ENCODE assay signal across 8 mouse cellular contexts in the genomic region with DNA sequence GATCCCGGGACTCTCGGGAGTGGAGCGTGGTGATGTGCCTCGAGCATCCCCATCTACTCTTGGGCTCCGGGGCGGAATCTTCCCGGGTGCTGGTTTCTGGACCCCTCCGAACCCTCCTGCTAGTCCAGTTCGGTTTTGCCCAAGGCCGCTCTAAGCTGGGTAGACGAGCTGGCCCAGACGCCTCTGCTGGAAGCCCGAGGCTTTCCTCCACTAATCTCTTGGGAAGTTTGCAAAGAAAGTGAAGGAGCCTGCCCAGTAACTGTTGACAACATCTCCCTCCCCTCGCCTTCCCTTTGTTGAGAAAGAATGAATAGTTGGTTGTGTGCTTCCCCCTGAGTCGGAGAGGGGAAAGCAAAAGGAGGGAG.
DNase-seq lines count a peak whose midpoint lies in the region; ATAC-seq and TF ChIP-seq lines count a peak whose summit lies in the region.

No protein-coding gene starts in this region.

- intact Hi-C loops in left cerebral cortex, adult 2 months (cut with DNase I), result no loop called here

- TF ChIP-seq POLR2A in cerebellum, adult 2 months (IDR thresholded peaks at IDR 0.05; ENCODE audit: borderline replicate concordance, insufficient read depth, low read length), result no peak
- TF ChIP-seq POLR2A in limb, embryonic 14.5 days (IDR thresholded peaks at IDR 0.05; ENCODE audit: borderline replicate concordance, extremely low read depth, insufficient read depth, insufficient read length), result no peak

- 2% methylated on average over 15 of the region's 15 CpGs for WGBS in cerebellum, adult 2 months
- WGBS in hindbrain, embryonic 16.5 days, result 0% methylated on average over 15 of the region's 15 CpGs
- 1% methylated on average over 15 of the region's 15 CpGs for WGBS in limb, embryonic 14.5 days
- WGBS in midbrain, embryonic 16.5 days, result 0% methylated on average over 15 of the region's 15 CpGs

- ATAC-seq in hindbrain, embryonic 16.5 days, result peak; percentile 53
- peak; percentile 34 for ATAC-seq in limb, embryonic 14.5 days (ENCODE audit: low FRiP score, low read depth)
- ATAC-seq in midbrain, embryonic 16.5 days, result peak; percentile 64

- peak overlapping the region; percentile 70 for H3K27ac ChIP-seq in left cerebral cortex, adult 2 months
- H3K27ac ChIP-seq in cerebellum, adult 2 months (ENCODE audit: insufficient read depth, low read length), result no peak overlapping the region
- peak overlapping the region; percentile 67 for H3K27ac ChIP-seq in hindbrain, embryonic 16.5 days (ENCODE audit: low read depth, low read length)
- no peak overlapping the region for H3K27ac ChIP-seq in limb, embryonic 14.5 days (replicated peaks; ENCODE audit: low read depth, low read length)
- peak overlapping the region; percentile 63 for H3K27ac ChIP-seq in midbrain, embryonic 16.5 days (ENCODE audit: low read length)

- H3K9me3 ChIP-seq in hindbrain, embryonic 16.5 days (ENCODE audit: control insufficient read depth, low read length), result no peaks in the 10 kb centered on the region
- H3K9me3 ChIP-seq in limb, embryonic 14.5 days (ENCODE audit: control insufficient read depth, low read length), result no peaks in the 10 kb centered on the region
- H3K9me3 ChIP-seq in midbrain, embryonic 16.5 days (replicated peaks; ENCODE audit: control insufficient read depth, low read length, poor library complexity, severe bottlenecking), result no peaks in the 10 kb centered on the region

- H3K27me3 ChIP-seq in cerebellum, adult 2 months (ENCODE audit: control insufficient read depth, insufficient read depth, low read length), result no peaks in the 10 kb centered on the region
- no peaks in the 10 kb centered on the region for H3K27me3 ChIP-seq in hindbrain, embryonic 16.5 days (replicated peaks; ENCODE audit: control insufficient read depth, insufficient read depth, low read length)
- H3K27me3 ChIP-seq in limb, embryonic 14.5 days (ENCODE audit: control insufficient read depth, insufficient read depth, low read length), result no peaks in the 10 kb centered on the region
- H3K27me3 ChIP-seq in midbrain, embryonic 16.5 days (ENCODE audit: control insufficient read depth, insufficient read depth, low read depth, low read length), result no peaks in the 10 kb centered on the region; the same call in none of the 2 replicates

- H3K4me1 ChIP-seq in cerebellum, adult 2 months (ENCODE audit: control insufficient read depth, insufficient read depth, low read length), result no peaks in the 10 kb centered on the region
- H3K4me1 ChIP-seq in hindbrain, embryonic 16.5 days (ENCODE audit: control insufficient read depth, insufficient read depth, low read depth, low read length), result peaks cover 7% of the 10 kb centered on the region
- peaks cover 3% of the 10 kb centered on the region; the same call in 1 of the 2 replicates for H3K4me1 ChIP-seq in limb, embryonic 14.5 days (ENCODE audit: control insufficient read depth, insufficient read depth, low read length)
- H3K4me1 ChIP-seq in midbrain, embryonic 16.5 days (ENCODE audit: control insufficient read depth, insufficient read depth, low read length), result peaks cover 13% of the 10 kb centered on the region

- peak overlapping the region; percentile 95 for H3K4me2 ChIP-seq in hindbrain, embryonic 16.5 days (ENCODE audit: low read length)
- H3K4me2 ChIP-seq in limb, embryonic 14.5 days (replicated peaks; ENCODE audit: low read depth, low read length, severe bottlenecking), result peak overlapping the region; percentile 92
- peak overlapping the region; percentile 95 for H3K4me2 ChIP-seq in midbrain, embryonic 16.5 days (ENCODE audit: low read length)

- H3K36me3 ChIP-seq in hindbrain, embryonic 16.5 days (ENCODE audit: control insufficient read depth, insufficient read depth, low read length), result no peaks in the 10 kb centered on the region
- no peaks in the 10 kb centered on the region for H3K36me3 ChIP-seq in limb, embryonic 14.5 days (ENCODE audit: control insufficient read depth, insufficient read depth, low read length)
- H3K36me3 ChIP-seq in midbrain, embryonic 16.5 days (ENCODE audit: control insufficient read depth, insufficient read depth, low read length), result no peaks in the 10 kb centered on the region

- DNase-seq in left cerebral cortex, adult 2 months (ENCODE audit: extremely low spot score in 1 of 2, low spot score in 2 of 2), result no peak
- DNase-seq in left cerebral cortex, adult 11 months (ENCODE audit: low spot score), result no peak
- DNase-seq in cerebellum, adult 2 months, result peak; percentile 19 to 31
- peak; percentile 9 to 23 for DNase-seq in frontal cortex, postnatal 36 days (ENCODE audit: low spot score in 2 of 2)
- DNase-seq in limb, embryonic 14.5 days (ENCODE audit: low spot score), result peak; percentile 45
- no peak for DNase-seq in thymus, postnatal 25 days

- peak overlapping the region; percentile 65 for H3K4me3 ChIP-seq in left cerebral cortex, adult 2 months
- H3K4me3 ChIP-seq in cerebellum, adult 2 months (replicated peaks; ENCODE audit: insufficient read depth, low read depth, low read length), result peak overlapping the region; percentile 63
- peak overlapping the region; percentile 62 for H3K4me3 ChIP-seq in hindbrain, embryonic 16.5 days (ENCODE audit: low read length)
- H3K4me3 ChIP-seq in limb, embryonic 14.5 days (replicated peaks; ENCODE audit: low read length), result peak overlapping the region; percentile 56
- peak overlapping the region; percentile 61 for H3K4me3 ChIP-seq in midbrain, embryonic 16.5 days (ENCODE audit: low read depth, low read length)

- peak overlapping the region; percentile 70 for H3K9ac ChIP-seq in hindbrain, embryonic 16.5 days (ENCODE audit: low read depth, low read length)
- peak overlapping the region; percentile 71 for H3K9ac ChIP-seq in limb, embryonic 14.5 days (ENCODE audit: low read depth, low read length, severe bottlenecking)
- H3K9ac ChIP-seq in midbrain, embryonic 16.5 days (ENCODE audit: low read depth, low read length), result peak overlapping the region; percentile 70

- no peak for TF ChIP-seq CTCF in left cerebral cortex, adult 2 months (IDR thresholded peaks at IDR 0.05)
- no peak for TF ChIP-seq CTCF in cerebellum, adult 2 months (IDR thresholded peaks at IDR 0.05; ENCODE audit: borderline replicate concordance, insufficient read depth, low read depth, low read length)

Comparison
In these comparisons a context has a peak if more than half of its experiments do, and no peak if none do; other contexts are left out.
1. DNase-seq: peak in cerebellum, adult 2 months (2 of 2), frontal cortex, postnatal 36 days (2 of 2) and limb, embryonic 14.5 days (single experiment); none in left cerebral cortex, adult 2 months (0 of 2), left cerebral cortex, adult 11 months (single experiment) and thymus, postnatal 25 days (single experiment).
2. H3K27ac ChIP-seq: peak in left cerebral cortex, adult 2 months (single experiment), hindbrain, embryonic 16.5 days (single experiment) and midbrain, embryonic 16.5 days (single experiment); none in cerebellum, adult 2 months (single experiment) and limb, embryonic 14.5 days (single experiment).
3. Peak in every context shown above with its lines, with median percentiles within 50 percentile points of each other: H3K4me3 ChIP-seq, ATAC-seq, H3K4me2 ChIP-seq and H3K9ac ChIP-seq.